Mouse (Mus musculus) gastrocnemius, postnatal 4 days (tissue): Measurements from ENCODE around the gene Lrrd1. TPM values are rescaled to one million over a fixed set of nuclear protein-coding genes. Genes with fewer than 3 reads are reported as not detected.
"Not testable (repeated sequence)": the region's sequence is repeated elsewhere in the genome, so short reads cannot be mapped to it uniquely, and the experiment has no call there.

ENCODE experiments used
- DNase-seq, 2 experiments: peaks; one replicate each; pipeline ENCODE4 v3.0.0; 2021 to 2022; ENCODE audit warnings: low spot score in 2 of 2, mixed read lengths in 2 of 2
- long read RNA-seq, 2 experiments: library from polyadenylated mRNA; stranded (forward); transcript quantifications; one replicate each; pipeline ENCODE4 v2.0.0; 2021
- total RNA-seq, 2 experiments: library from RNA; stranded (reverse); gene quantifications; 2 replicates each; pipeline ENCODE4 v1.2.3; 2021

Gene Lrrd1
- total RNA-seq, result not detected
- long read RNA-seq, experiment 1, result 0 reads
- long read RNA-seq, experiment 2, result 0 reads

DNA sequence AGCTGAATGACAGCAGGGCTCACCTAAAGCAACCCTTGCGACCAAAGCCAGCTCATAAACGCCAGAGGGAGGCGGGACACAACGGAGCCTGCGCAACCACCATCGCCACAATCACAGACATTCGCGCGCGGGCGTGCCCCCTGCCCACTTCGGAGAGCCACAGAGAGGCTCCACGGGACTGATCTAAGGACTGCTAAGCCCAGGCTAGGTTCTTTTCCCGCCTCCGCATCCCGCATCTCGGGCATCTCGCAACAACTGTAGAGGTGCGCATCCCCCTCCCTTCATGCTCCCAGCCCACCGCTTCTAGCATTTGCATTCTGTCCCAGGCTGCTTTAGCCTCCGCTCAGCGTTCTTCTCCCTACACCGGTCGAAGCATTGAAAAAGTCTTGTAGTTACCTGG, at the start of gene Lrrd1:
Gene Lrrd1 (plus strand): TSS at position 148 of the 400 bp plus-strand sequence.
- DNase-seq, result no peak

DNA sequence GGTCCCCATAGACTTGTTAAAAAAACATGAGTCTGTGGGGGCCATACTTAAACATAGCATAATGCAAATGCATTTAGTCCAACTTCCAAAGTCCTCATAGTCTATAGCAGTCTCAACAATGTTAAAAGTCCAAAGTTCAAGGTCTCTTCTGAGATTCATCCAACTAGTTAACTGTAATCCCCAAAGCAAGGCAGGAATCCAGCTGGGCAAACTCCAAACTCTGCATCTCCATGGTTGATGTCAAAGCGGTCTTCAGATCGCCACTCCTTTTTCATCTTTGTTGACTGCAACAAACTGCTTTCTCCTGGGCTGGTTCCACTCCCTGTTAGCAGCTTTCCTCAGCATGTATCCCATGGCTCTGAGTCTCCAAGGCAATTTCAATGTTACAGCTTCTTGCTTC, 47.9 kb upstream of the Lrrd1 start:
- DNase-seq, result not testable (repeated sequence)

DNA sequence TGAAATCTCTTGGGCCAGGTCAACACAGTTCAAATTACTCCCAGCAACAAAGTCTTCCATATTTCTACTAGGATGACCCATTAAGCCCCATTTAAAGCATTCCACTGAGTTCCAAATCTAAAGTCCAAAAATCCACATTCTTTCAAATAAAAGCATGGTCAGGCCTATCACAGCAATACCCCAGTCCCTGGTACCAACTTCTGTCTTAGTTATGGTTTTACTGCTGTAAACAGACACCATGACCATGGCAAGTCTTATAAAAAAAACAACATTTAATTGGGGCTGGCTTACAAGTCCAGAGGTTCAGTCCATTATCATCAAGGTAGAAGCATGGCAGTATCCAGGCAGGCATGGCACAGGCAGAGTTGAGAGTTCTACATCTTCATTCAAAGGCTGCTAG, 46.3 kb upstream of the Lrrd1 start:
- DNase-seq, result not testable (repeated sequence)

DNA sequence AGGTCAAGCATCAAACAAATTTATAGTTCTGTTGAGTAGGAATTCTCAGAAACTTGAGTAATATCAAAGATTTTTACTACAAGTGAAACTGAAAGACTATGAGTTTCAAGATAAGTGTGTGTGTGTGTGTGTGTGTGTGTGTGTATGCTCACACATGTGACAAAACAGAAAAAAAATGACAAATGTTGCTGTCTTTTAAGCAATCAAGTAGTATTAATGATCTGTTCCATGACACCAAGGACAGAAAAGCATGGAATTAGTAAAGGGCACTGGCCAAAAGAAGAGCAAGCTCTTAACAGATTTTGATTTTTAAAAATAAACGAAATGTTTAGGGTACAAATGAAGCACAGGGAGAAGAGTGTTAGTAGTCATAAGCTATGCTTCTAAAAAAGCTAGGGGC, 44.9 kb upstream of the Lrrd1 start:
- DNase-seq, result no peak

DNA sequence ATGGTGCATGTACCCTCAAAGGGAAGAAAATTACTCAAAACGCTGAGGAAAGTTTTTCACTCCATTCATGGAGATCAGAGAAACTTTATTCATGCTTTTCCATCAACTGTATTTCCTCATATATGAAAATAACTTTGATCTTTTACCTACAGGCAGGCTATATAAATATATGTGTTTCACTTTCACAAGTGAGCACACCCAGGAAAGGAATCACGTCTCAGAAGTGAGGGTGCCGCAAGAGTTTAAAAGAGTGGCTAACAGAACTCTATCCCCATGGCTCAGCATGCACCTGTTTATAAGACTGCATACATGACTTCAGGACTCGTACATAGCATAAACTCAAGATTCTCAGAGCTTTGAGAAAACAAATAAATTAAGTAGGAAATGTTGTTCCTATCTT, 44.1 kb upstream of the Lrrd1 start:
- DNase-seq, result no peak

DNA sequence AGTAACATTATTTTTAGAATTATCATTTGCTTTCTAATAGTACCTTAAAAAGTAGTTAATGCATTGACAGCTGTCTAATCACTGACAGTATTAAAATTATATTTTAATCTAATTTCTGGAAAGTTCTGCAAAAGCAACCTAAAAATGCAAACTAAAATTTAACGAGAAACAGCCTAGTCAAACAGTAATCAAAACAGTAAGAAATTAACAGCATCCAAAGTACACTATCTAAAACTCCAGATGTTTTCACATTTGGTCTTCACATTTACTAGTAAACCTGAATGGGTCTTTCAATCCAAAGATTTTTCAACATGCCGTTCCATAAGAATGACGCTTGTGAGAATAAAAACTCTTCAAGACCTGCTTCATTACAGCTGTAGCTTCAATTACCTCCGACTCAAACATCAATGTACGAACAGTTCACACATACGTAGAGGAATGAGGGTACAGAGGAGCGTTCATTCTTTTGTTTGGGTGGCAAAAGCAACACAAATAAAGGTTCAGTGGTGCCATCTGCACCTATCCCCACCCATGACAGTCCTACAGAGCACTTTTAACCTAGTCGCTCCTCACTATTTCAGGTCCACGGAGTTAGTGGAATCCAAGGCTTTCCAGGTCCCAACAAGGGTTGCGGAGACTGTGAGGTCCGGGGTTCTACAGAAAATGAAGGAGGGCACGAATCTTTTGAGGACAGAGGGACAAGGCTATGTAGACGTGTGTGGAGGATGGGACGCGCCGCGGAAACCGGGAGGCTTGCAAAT, 43.1 kb upstream of the Lrrd1 start:
- DNase-seq, result no peak

DNA sequence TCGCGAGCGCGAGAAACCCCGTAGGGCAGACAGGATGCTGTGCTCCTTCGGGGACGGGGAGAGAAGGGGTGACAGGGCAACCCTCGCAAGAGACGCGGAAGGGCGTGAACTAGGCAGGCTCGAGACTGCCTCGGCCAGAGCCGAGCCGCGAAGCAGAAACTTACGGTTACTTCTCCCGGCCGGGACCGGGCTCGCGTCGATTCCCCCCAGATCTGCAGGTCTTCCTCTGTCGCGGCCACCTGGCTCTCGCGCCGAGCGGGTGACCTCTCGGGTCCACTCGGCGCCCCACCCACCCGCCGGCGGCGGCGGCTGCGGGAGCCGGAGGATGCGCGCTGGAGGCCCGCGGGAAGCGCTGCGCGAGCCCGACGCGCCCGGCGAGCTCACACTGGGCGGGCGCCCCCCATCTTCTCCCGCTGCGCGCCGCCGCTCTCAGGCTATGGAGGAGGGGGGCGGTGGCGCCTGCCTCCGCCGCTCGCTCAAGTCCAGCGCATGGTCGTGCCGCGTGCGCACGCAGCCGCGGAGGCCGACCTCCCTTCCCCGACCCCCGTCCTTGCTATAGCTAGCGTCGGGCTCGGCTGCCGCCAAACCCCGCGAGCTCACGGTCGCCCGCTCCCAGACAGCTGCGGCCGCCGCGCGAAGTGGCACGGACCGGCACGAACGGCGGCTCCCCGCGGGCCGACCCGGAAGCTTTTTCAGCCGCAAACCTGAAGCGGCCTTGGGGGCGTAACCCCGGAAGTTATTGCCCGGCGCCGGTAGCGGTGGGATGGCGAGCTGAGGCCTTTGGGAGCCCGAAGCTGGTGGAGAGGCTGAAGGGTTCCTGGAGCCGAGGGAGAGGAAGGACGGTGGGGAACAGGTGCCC, 42.3 kb upstream of the Lrrd1 start, which contains the start of the genes Ankib1 and Krit1:
Gene Ankib1 (minus strand): TSS at position 493 of the 859 bp plus-strand sequence.
Gene Krit1 (plus strand): TSS at position 752 of the 859 bp plus-strand sequence.
- DNase-seq, result peak; percentile 84 to 93

GRCm38 (mm10) chr5:3803292-3804165, 41.4 kb upstream of the Lrrd1 start:
- no peak for DNase-seq

- DNase-seq, result no peak
These were observed 36.5 kb upstream of the Lrrd1 start for GRCm38 (mm10) chr5:3808472-3808871.

GRCm38 (mm10) chr5:3834107-3834506, 10.9 kb upstream of the Lrrd1 start:
- DNase-seq, result no peak

GRCm38 (mm10) chr5:3870161-3870560, 25.2 kb downstream of the Lrrd1 start:
- DNase-seq, result no peak

DNA sequence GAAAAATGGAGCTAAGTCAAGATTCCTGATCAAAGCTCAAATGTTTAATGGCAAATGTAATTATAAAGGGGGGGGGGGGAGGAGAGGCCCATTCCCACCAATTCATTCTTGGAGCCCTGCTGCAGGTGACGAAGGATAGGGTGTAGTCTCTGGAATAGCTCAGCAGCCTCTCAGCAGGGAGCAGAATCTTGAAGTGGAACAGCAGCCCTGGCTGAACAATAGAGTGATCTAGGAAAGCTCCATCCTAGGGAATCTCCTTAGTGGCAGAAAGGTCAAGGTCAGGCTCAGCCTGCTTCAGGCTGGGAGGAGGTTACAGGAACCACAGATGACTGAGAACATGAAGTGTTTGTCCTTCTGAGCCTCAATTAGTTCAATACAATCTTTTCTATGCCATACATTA, 27.4 kb downstream of the Lrrd1 start:
- no peak for DNase-seq

- no peak for DNase-seq
These were observed 28.5 kb downstream of the Lrrd1 start for GRCm38 (mm10) chr5:3873485-3873884.

DNA sequence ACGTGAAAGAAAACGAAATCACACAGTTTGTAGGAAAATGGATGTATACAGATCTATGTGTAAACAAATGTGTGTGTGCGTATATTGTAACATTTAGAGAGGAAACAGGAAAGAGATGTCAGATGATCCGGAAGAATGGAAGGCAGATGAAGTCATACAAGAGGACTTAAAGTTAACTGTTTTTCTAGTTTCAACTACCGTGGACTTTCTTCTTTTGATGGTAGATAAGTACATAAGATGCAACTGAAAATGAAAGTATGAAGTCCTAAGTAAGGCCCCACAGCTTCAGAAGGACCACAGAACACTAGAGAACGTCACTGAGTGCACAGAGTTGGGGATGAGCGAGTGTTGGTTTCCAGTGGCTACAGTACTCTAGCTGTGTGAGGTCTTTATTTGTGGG, 41.9 kb downstream of the Lrrd1 start:
- not testable (repeated sequence) for DNase-seq

- DNase-seq, result no peak
These were observed 44.2 kb downstream of the Lrrd1 start for GRCm38 (mm10) chr5:3889201-3889600.

DNA sequence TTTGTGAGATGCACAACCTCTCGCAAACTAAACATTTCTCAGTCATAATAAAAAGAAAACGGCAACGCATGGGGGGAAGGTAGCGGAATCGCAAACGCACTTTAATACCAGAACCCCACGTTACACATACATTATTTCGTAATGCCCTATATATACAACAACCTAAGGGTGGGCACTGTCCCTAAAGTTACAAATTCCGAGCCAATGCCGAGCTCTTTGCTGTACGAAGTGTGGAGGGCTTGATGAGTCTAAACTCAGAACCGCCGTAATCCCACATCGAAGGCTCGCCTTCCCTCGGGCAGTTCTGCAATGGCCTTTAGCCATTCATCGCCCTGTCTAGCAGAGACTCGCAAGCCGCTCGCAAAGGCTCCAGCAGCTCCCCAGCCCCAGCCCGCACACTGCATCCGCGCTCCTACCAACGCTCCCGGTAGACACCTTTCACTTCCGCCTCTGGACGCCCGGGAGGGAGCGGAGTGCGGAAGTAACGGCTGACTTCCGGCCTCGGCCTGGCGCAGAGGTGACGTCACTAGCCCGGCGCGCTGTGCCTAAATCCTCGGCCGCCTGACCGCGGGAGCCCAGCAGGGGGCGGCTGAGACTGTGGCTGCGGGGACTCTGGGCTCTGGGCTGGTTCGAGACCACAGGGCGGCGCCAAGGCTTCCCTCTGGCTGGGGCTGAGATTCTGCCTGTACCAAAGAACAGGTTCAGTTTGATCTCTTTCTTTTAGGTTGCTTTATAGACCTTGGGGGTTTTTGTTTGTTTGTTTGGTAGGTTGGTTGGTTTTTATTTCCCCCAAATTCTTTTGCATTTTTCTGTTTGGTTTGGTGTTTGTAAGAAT, 48.7 kb downstream of the Lrrd1 start, which contains the start of gene Mterf1a:
Gene Mterf1a (minus strand): TSS at position 475 of the 835 bp plus-strand sequence.
- DNase-seq, result not testable (repeated sequence)

DNA sequence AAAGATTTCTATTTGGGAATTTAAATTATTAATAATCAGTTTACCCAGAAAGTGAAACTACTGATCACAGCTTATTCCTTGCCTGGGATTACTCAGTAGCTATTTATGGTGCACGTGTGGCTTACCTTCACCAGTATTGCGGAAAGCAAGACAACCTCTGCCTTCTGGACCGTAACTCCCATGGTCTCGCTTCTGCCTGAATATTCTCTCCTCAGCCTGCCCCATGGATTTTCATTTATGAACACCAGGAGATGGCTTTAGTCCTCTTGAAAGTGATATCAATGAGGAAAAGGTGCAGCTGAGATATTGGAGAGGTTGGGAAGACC, 49.3 kb downstream of the Lrrd1 start:
- DNase-seq, result not testable (repeated sequence)

- no peak for DNase-seq
These were observed 60.5 kb downstream of the Lrrd1 start for GRCm38 (mm10) chr5:3905471-3905870.
